Mouse (Mus musculus): ENCODE results near the gene U2af2.

GRCm38 (mm10) chr7:5086921-5087440 is 25.0 kb downstream of the U2af2 start:
- TF ChIP-seq CTCF (IDR thresholded peaks at IDR 0.05; ENCODE audit: low read depth), result no peak
- TF ChIP-seq EP300 (IDR thresholded peaks at IDR 0.05; ENCODE audit: low read depth), result no peak

Data from heart, postnatal 0 days (tissue).